Mouse (Mus musculus): ENCODE measurements around the gene Bcar1. TPM values are rescaled to one million over a fixed set of nuclear protein-coding genes. Genes with fewer than 3 reads are reported as not detected.

Bcar1 gene
- polyA plus RNA-seq, 1 experiment = 136 TPM

DNA sequence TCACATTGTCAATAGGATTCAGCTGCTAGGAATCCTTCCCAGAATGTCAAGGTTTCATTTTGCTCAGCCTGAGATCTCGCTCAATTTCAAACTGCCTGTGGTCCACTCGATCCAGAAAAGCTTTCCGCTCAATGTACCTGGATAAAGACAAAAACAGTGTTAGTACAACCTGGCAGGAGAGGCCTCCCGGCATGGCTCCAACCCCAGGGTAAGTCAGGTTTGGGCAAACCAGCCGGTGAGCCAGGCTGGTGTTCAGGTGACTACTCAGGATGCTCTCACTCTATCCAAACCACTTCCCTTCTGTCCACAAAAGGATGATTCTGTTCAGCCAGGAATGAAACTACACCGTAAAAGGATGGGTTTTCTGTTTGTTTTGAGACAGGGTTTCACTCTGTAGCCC lies 25.0 kb upstream of the Bcar1 start:
- H3K36me3 ChIP-seq (ENCODE audit: control insufficient read depth, insufficient read depth) = peaks cover 29% of the 10 kb centered on the region
- no peak overlapping the region for H3K4me3 ChIP-seq (ENCODE audit: insufficient read depth, poor library complexity, severe bottlenecking)

GRCm38 (mm10) chr8:111765616-111766015 lies 22.0 kb upstream of the Bcar1 start:
- TF ChIP-seq USF1 (IDR thresholded peaks at IDR 0.05; ENCODE audit: low read depth) (no peak), FOSL1 (IDR thresholded peaks at IDR 0.05; ENCODE audit: insufficient read depth, low read length, poor library complexity, severe bottlenecking) (no peak), MYOD1 (IDR thresholded peaks at IDR 0.05; ENCODE audit: control insufficient read depth, insufficient read length, low read depth) (no peak), CEBPB (IDR thresholded peaks at IDR 0.05; ENCODE audit: low read depth) (no peak), CTCF (IDR thresholded peaks at IDR 0.05; ENCODE audit: control insufficient read depth, insufficient read depth, insufficient read length) (no peak), MAX (IDR thresholded peaks at IDR 0.05) (no peak)
- Histone ChIP-seq H3K4me3 (ENCODE audit: insufficient read depth, poor library complexity, severe bottlenecking) (no peak overlapping the region), H3K36me3 (ENCODE audit: control insufficient read depth, insufficient read depth) (peaks cover 25% of the 10 kb centered on the region), H3ac (ENCODE audit: control insufficient read depth, insufficient read length, low read depth) (no peak overlapping the region), H3K27me3 (ENCODE audit: control insufficient read depth, insufficient read depth, insufficient read length) (no peaks in the 10 kb centered on the region), H3K79me3 (ENCODE audit: low read depth) (no peaks in the 10 kb centered on the region), H3K79me2 (ENCODE audit: control insufficient read depth, insufficient read depth) (no peaks in the 10 kb centered on the region)

More for the DNA sequence above, 25.0 kb upstream of the Bcar1 start:
- Histone ChIP-seq H3ac (ENCODE audit: control insufficient read depth, insufficient read length, low read depth) (no peak overlapping the region), H3K79me2 (ENCODE audit: control insufficient read depth, insufficient read depth) (no peaks in the 10 kb centered on the region), H3K79me3 (ENCODE audit: low read depth) (no peaks in the 10 kb centered on the region), H3K27me3 (ENCODE audit: control insufficient read depth, insufficient read depth, insufficient read length) (no peaks in the 10 kb centered on the region)
- no peak for TF ChIP-seq CEBPB (IDR thresholded peaks at IDR 0.05; ENCODE audit: low read depth)
- TF ChIP-seq FOSL1 (IDR thresholded peaks at IDR 0.05; ENCODE audit: insufficient read depth, low read length, poor library complexity, severe bottlenecking) = no peak
- TF ChIP-seq MYOD1 (IDR thresholded peaks at IDR 0.05; ENCODE audit: control insufficient read depth, insufficient read length, low read depth) = no peak
- TF ChIP-seq USF1 (IDR thresholded peaks at IDR 0.05; ENCODE audit: low read depth) = no peak
- TF ChIP-seq CTCF (IDR thresholded peaks at IDR 0.05; ENCODE audit: control insufficient read depth, insufficient read depth, insufficient read length) = no peak
- TF ChIP-seq MYOG (IDR thresholded peaks at IDR 0.05; ENCODE audit: control insufficient read depth, extremely low read depth, insufficient read length) = no peak
- TF ChIP-seq MAX (IDR thresholded peaks at IDR 0.05) = no peak

GRCm38 (mm10) chr8:111765096-111765495 lies 21.5 kb upstream of the Bcar1 start:
- Histone ChIP-seq H3K79me3 (ENCODE audit: low read depth) (no peaks in the 10 kb centered on the region), H3K4me3 (ENCODE audit: insufficient read depth, poor library complexity, severe bottlenecking) (no peak overlapping the region), H3ac (ENCODE audit: control insufficient read depth, insufficient read length, low read depth) (no peak overlapping the region), H3K27me3 (ENCODE audit: control insufficient read depth, insufficient read depth, insufficient read length) (no peaks in the 10 kb centered on the region), H3K36me3 (ENCODE audit: control insufficient read depth, insufficient read depth) (peaks cover 25% of the 10 kb centered on the region), H3K79me2 (ENCODE audit: control insufficient read depth, insufficient read depth) (no peaks in the 10 kb centered on the region)
- TF ChIP-seq USF1 (IDR thresholded peaks at IDR 0.05; ENCODE audit: low read depth) (no peak), FOSL1 (IDR thresholded peaks at IDR 0.05; ENCODE audit: insufficient read depth, low read length, poor library complexity, severe bottlenecking) (no peak), MYOG (IDR thresholded peaks at IDR 0.05; ENCODE audit: control insufficient read depth, extremely low read depth, insufficient read length) (no peak), CEBPB (IDR thresholded peaks at IDR 0.05; ENCODE audit: low read depth) (no peak), MAX (IDR thresholded peaks at IDR 0.05) (no peak), MYOD1 (IDR thresholded peaks at IDR 0.05; ENCODE audit: control insufficient read depth, insufficient read length, low read depth) (no peak), CTCF (IDR thresholded peaks at IDR 0.05; ENCODE audit: control insufficient read depth, insufficient read depth, insufficient read length) (no peak)

GRCm38 (mm10) chr8:111760708-111761107 lies 17.1 kb upstream of the Bcar1 start:
- Histone ChIP-seq H3K79me3 (ENCODE audit: low read depth) (no peaks in the 10 kb centered on the region), H3ac (ENCODE audit: control insufficient read depth, insufficient read length, low read depth) (no peak overlapping the region), H3K79me2 (ENCODE audit: control insufficient read depth, insufficient read depth) (no peaks in the 10 kb centered on the region), H3K4me3 (ENCODE audit: insufficient read depth, poor library complexity, severe bottlenecking) (no peak overlapping the region), H3K36me3 (ENCODE audit: control insufficient read depth, insufficient read depth) (peaks cover 3% of the 10 kb centered on the region), H3K27me3 (ENCODE audit: control insufficient read depth, insufficient read depth, insufficient read length) (no peaks in the 10 kb centered on the region)
- TF ChIP-seq MYOD1 (IDR thresholded peaks at IDR 0.05; ENCODE audit: control insufficient read depth, insufficient read length, low read depth) (no peak), CEBPB (IDR thresholded peaks at IDR 0.05; ENCODE audit: low read depth) (no peak), FOSL1 (IDR thresholded peaks at IDR 0.05; ENCODE audit: insufficient read depth, low read length, poor library complexity, severe bottlenecking) (no peak), MYOG (IDR thresholded peaks at IDR 0.05; ENCODE audit: control insufficient read depth, extremely low read depth, insufficient read length) (no peak), MAX (IDR thresholded peaks at IDR 0.05) (no peak), USF1 (IDR thresholded peaks at IDR 0.05; ENCODE audit: low read depth) (no peak), CTCF (IDR thresholded peaks at IDR 0.05; ENCODE audit: control insufficient read depth, insufficient read depth, insufficient read length) (no peak)

DNA sequence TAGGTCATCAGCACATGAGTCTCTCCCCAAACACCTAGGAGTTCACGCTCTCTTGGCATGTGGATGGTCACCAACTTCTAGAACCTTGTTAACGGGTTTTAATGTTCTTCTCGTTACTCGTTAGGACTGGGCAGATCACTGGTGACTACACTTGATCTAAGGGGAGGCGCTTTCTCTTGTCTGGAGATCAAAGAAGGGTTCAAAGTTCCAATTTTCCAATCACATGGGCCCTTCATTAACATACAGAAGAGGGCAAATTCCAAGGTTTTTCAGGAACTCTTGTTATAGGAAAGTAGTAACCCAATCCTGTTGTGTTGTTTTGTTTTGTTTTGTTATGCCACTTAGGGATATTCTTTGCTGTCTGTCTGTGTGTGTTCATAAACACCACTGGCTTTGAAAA lies 15.2 kb upstream of the Bcar1 start:
- Histone ChIP-seq H3K4me3 (ENCODE audit: insufficient read depth, poor library complexity, severe bottlenecking) (no peak overlapping the region), H3K36me3 (ENCODE audit: control insufficient read depth, insufficient read depth) (no peaks in the 10 kb centered on the region), H3ac (ENCODE audit: control insufficient read depth, insufficient read length, low read depth) (no peak overlapping the region), H3K27me3 (ENCODE audit: control insufficient read depth, insufficient read depth, insufficient read length) (no peaks in the 10 kb centered on the region), H3K79me2 (ENCODE audit: control insufficient read depth, insufficient read depth) (no peaks in the 10 kb centered on the region), H3K79me3 (ENCODE audit: low read depth) (no peaks in the 10 kb centered on the region)
- no peak for TF ChIP-seq CEBPB (IDR thresholded peaks at IDR 0.05; ENCODE audit: low read depth)
- TF ChIP-seq MAX (IDR thresholded peaks at IDR 0.05) = no peak

GRCm38 (mm10) chr8:111757599-111757998 lies 14.0 kb upstream of the Bcar1 start:
- no peak for TF ChIP-seq MYOD1 (IDR thresholded peaks at IDR 0.05; ENCODE audit: control insufficient read depth, insufficient read length, low read depth)
- H3K79me2 ChIP-seq (ENCODE audit: control insufficient read depth, insufficient read depth) = no peaks in the 10 kb centered on the region
- H3K79me3 ChIP-seq (ENCODE audit: low read depth) = no peaks in the 10 kb centered on the region
- H3K36me3 ChIP-seq (ENCODE audit: control insufficient read depth, insufficient read depth) = no peaks in the 10 kb centered on the region
- no peak overlapping the region for H3K4me3 ChIP-seq (ENCODE audit: insufficient read depth, poor library complexity, severe bottlenecking)
- H3K27me3 ChIP-seq (ENCODE audit: control insufficient read depth, insufficient read depth, insufficient read length) = no peaks in the 10 kb centered on the region
- no peak overlapping the region for H3ac ChIP-seq (ENCODE audit: control insufficient read depth, insufficient read length, low read depth)
